Mouse (Mus musculus) kidney, postnatal 25 days (tissue): ENCODE measurements around the gene Noxo1.
A peak's percentile ranks its signal among the peaks of the same experiment; 100 is the strongest.
"Not testable (repeated sequence)": the region's sequence is repeated elsewhere in the genome, so short reads cannot be mapped to it uniquely, and the experiment has no call there.

Experiments used
- DNase-seq, 2 experiments: peaks; one replicate each; pipeline ENCODE4 v3.0.0; 2021; ENCODE audit warnings: mixed read lengths in 2 of 2

The Noxo1 gene

DNA sequence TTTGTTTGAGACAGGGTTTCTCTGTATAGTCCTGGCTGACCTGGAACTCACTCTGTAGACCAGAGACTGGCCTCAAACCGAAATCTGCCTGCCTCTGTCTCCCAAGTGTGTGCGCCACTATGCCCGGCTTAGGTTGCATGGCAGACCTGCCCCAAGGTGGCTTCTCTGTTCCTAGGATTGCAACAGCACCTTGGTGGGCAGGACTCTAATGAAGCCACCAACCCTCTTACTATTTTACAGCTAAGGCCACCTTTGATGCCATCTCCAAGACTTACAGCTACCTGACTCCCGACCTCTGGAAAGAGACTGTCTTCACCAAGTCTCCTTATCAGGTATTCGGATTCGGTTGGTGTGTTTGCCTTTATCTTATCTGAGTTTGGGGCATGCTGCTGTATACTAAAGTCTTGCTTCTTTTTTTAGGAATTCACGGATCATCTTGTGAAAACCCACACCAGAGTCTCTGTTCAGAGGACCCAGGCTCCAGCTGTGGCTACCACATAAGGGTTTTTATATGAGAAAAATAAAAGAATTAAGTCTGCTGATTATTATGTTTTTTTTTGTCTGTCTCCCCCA is 25.4 kb downstream of the Noxo1 start:
- DNase-seq: not testable (repeated sequence)

DNA sequence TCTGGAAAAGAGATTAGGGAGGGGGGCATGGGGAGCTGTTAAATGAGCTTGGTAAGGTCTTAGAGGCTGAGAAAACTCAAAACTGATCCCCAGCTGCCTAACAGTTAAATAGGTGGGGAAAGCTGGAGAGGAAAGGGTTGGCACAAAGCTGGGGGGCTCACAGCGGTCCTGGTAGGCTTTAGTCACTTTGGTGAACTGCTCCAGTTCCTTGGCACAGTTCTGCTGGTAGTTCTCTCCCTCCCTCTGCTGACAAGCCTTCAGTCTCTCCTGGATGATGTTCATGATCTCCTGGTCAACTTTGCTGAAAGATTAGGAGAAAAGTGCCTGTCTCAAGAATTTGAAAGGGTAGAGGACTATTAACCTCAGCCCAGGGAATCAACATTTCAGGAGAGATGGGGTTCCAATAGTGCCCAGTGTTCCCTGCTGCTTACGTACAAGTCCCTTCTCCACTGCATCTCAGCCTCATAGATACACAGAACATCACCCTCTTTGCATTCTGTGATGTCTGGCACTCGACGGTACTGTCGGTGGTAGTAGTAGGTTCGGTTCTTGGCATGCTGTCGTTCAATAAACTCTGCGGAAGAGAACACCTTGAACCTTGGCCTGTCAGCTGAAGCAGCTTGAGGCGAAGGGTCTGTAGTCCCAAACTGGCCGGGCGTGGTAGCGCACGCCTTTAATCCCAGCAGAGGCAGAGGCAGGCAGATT is 26.3 kb downstream of the Noxo1 start:
- no peak for DNase-seq

GRCm38 (mm10) chr17:24723122-24723880 is 27.3 kb downstream of the Noxo1 start:
- no peak for DNase-seq

DNA sequence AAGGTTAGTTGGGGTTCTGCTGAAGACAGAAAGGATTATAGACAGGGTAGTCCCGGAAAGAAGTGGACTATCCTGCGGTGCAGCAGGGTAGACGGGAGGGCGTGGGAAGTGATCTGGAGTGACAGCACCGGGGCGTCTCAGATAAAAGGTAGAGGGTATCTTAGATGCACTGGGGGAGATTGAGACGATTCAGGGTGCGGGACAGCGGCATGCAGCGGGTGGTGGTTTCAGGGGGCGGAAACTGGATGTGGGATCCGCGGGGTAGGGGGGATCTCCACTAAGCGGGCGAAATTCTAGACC is 27.8 kb downstream of the Noxo1 start:
- no peak for DNase-seq

GRCm38 (mm10) chr17:24724184-24724583 is 28.1 kb downstream of the Noxo1 start, which contains the start of gene Ndufb10:
Ndufb10 (minus strand) TSS chr17:24724478.
- peak; percentile 96 to 99 for DNase-seq

GRCm38 (mm10) chr17:24725637-24726390 is 29.8 kb downstream of the Noxo1 start:
- DNase-seq: no peak

GRCm38 (mm10) chr17:24727618-24728017 is 31.6 kb downstream of the Noxo1 start, which contains the start of gene Rpl3l:
Rpl3l (plus strand) TSS chr17:24727820.
- no peak for DNase-seq

DNA sequence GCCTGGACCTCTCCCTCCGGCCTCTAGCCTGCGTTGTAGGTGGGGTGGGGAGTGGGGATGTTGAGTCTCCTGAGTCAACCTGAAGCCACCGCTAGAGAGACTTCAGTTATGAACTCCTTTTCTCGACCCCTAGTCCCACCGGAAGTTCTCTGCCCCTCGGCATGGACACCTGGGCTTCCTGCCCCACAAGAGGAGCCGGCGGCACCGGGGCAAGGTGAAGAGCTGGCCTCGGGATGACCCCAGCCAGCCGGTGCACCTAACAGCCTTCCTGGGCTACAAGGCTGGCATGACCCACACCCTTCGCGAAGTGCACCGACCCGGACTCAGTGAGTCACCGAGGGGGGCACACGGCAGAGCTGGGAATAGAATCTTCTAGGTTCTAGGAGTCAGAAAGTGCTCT is 32.1 kb downstream of the Noxo1 start:
- DNase-seq: no peak

- DNase-seq: no peak
These were observed 33.0 kb downstream of the Noxo1 start for GRCm38 (mm10) chr17:24729067-24729466.

GRCm38 (mm10) chr17:24730787-24731186 is 34.8 kb downstream of the Noxo1 start:
- DNase-seq: no peak

- DNase-seq: peak in 1 of 2 experiments; percentile 65
These were observed 36.4 kb downstream of the Noxo1 start for GRCm38 (mm10) chr17:24732233-24732935.

DNA sequence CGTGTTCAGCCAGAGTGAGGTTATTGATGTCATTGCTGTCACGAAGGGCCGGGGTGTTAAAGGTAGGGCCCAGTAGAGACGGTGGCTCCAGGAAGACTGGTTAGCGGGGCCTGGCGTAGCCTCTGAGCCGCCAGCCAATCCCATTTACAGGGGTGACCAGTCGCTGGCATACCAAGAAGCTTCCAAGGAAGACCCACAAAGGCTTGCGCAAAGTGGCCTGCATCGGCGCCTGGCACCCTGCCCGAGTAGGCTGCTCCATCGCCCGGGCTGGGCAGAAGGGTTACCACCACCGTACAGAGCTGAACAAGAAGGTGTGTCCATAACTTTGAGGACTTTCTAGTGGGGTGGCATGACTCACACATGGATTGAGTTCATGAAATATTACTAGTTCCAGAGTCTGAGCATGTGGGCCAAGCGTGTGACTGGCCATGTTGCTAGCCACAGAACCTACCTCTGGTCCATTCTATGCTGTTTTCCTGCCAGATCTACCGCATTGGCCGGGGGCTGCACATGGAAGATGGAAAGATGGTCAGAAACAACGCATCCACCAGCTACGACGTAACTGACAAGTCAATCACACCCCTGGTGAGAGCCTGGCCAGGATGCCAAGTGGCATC is 37.5 kb downstream of the Noxo1 start:
- DNase-seq: no peak

GRCm38 (mm10) chr17:24734513-24734912 is 38.5 kb downstream of the Noxo1 start:
- no peak for DNase-seq

DNA sequence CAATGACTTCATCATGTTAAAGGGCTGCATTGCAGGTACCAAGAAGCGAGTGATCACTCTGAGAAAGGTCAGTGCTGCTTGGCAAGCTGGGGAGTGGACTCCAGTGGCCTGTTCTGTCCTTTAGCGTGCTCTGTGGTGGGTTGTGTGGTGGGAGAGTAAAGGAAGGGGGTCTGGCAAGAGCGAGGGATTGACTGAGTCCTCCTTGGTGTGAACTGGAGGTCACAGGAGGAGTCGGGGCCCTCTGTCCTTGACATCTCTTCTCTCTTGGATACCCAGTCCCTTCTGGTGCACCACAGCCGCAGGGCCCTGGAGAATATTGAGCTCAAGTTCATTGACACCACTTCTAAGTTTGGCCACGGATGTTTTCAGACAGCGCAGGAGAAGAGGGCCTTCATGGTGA is 39.4 kb downstream of the Noxo1 start:
- DNase-seq: no peak

- peak; percentile 98 to 99 for DNase-seq
These were observed 40.5 kb downstream of the Noxo1 start, which contains the start of gene Msrb1 for GRCm38 (mm10) chr17:24736330-24737051. Msrb1 (plus strand) TSS chr17:24736642.

DNA sequence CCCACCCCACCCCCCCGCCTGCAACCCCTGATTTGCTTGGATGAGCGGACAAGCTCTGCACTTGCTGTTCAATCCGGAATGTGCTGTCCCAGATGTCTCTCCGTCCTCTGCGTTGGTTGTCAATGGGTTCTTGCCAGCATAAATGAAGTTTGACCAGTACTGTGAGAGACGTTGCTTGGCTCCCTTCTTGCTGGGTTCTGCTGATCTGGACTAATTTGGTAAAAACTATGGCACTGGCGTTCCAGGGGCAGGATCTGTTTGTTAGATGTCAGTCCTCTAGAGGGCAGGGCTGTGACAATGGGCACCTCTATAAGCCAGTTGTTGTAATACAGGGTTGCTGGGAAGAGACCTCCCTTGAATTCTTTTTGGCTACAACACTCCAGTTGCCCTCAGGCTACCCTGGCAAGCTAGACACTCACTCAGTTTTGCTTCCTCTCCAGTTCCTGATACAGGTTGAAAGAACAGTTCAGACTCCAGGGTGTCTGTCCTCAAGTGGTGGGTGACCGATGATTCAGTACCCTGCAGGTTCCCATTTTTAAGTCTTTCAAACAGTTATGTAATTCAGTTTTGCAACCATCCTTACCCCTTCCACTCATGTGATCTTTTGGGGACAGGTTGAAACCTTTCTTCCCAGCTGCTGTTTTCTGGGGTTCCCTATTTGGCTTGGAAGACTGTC is 41.2 kb downstream of the Noxo1 start:
- DNase-seq: peak; percentile 40 to 69

GRCm38 (mm10) chr17:24738238-24738637 is 42.2 kb downstream of the Noxo1 start:
- DNase-seq: peak; percentile 74 to 83

DNA sequence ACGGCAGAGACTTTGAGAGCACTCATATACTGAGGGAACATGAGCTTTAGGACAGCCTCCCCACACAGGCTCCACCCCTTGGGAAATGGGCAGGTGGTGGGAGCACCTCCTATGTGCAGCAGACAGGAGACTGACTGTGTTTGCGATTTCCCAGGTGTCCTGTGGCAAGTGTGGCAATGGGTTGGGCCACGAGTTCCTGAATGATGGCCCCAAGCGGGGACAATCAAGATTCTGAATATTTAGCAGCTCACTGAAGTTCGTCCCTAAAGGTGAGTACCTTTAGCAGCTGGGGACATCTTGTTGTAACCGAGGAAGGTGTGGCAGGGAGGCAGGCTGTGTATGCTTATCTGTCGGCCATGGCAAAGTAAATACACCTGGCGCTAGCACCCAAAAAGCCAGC is 43.9 kb downstream of the Noxo1 start:
- DNase-seq: no peak

- no peak for DNase-seq
These were observed 46.3 kb downstream of the Noxo1 start for GRCm38 (mm10) chr17:24742307-24742706.

- no peak for DNase-seq
These were observed 47.9 kb downstream of the Noxo1 start for GRCm38 (mm10) chr17:24743896-24744295.

DNA sequence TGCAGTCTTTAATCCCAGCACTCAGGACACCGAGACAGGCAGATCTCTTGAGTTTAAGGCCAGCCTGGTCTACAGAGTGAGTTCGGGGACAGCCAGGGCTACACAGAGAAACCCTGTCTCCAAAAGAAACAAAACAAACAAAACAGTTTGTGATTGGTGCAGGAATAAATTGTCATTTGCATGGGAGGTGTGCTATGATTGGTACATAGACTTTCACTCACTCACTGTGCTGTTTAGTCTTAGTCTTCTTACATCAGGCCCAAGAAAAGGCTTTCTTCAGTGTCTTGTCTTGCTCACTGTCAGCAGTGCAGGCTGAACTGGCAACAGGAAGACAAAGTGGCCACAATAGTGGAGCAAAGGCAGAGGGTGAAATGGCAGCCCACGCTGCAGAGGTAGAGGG is 48.3 kb downstream of the Noxo1 start:
- no peak for DNase-seq
